Mouse (Mus musculus): ENCODE measurements around the gene Tada3.

Tada3 gene

GRCm38 (mm10) chr6:113388960-113389359 lies 11.3 kb upstream of the Tada3 start, which contains the start of gene Ttll3:
TSS of gene Ttll3 (plus strand) at chr6:113389260.
- in situ Hi-C loops (cut with MseI, MboI), result no loop called here

DNA sequence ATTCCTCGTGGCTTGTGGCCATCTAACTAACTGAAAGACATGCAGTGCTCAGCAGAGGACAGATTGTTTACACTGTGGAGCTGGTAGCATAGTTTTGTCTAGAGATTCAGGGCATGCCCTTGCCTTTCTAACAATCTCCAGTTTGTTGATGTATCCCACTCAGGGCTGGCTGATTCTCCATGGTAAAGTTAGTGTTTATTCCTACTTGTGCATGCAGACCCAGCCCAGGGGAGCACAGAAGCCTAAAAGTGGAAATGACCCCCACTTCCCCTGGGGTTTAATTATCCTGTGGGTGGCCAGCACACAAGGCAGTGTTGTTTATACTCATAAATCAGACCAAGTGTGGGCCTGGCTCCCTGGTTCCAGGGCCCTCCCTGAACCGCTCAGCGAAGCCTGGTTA lies 8.3 kb upstream of the Tada3 start:
- in situ Hi-C loops (cut with MseI, MboI), result no loop called here

- in situ Hi-C loops (cut with MseI, MboI), result no loop called here
Observed at GRCm38 (mm10) chr6:113385160-113385714, 7.6 kb upstream of the Tada3 start.

DNA sequence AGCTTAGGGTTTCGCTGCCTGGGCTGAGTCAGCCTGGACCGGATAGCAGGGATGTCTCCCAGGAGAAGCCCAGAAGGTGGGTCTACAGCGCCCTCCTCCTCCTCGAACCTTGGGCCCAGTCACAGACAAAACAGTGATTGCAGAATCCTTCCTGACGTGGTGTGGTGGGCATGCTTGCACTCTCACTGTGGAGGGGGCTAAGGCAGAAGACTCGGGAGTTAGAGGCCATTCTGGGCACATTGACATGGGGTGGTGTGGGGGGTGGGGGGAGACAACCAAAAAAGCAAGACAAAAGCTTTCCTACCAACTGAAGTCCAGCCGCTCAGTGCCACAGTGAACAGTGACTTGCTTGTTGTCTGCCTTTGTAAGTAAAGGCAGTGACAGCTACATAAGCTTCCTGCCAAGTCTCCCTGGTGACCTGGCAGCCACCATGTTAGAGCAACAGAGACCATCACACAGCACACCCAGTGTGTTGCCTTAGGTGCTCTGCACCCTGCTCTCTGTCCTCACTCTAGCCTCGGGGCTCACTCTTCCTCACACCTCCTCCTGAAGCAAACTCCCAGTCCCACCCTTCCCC lies 6.8 kb upstream of the Tada3 start:
- in situ Hi-C loops (cut with MseI, MboI), result no loop called here

DNA sequence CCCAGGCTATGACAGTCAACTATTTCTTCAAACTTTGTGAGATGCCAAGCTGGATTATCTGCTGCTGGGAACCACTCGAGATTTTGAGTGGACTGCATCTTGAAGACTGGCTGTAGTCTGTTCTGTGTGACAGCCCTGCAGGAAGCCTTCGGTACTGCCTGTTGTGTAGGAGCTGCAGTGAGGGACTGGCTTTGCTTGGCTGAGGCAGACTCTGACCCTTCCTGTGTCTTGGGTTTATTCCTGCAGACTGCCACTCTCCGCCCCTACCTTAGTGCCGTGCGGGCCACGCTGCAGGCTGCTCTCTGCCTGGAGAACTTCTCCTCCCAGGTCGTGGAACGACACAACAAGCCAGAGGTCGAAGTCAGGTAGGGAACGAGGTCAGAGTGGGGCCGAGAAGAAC lies 2.8 kb upstream of the Tada3 start:
- in situ Hi-C loops (cut with MseI, MboI), result no loop called here

DNA sequence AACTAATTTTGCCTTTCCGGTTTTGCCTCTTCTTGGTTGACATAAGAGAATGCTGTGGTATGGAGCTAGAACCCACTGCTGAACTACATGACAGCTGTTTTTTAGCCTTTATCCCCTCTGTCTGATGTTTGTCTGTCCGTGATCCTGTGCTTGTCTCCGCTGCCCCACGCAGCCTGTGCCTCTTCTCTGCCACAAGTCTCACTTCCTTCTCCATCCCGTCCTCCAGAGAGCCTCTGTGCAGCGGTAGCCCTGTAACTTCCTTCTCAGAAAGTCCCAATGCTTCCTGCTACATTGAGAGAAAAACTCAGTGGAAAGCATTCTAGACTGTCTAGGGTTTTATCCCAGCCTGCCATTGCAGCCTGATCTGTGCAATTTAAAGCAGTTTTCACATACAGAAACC lies 1.6 kb upstream of the Tada3 start:
- in situ Hi-C loops (cut with MseI, MboI), result no loop called here

GRCm38 (mm10) chr6:113377172-113377495 lies 549 bp downstream of the Tada3 start:
- in situ Hi-C loops (cut with MseI, MboI), result no loop called here

DNA sequence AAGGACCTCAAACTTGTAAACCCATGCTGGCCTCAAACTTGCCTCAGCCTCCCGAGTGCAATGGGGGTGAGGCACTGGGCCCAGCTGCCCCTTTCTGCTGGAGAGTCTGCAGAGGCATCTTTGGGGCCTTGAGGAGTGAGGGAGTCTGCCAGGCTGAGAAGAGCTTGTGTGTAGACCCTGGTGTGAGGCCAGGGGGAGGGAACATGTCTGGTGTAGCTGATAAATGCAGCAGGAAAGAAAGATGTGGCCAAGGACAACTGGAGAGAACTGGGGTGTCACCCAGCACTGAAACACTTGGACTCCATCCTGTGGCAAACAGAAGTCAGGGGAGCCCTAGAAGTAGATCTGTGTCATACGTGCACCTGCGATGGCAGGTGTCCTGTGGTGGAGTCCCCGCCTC lies 4.2 kb downstream of the Tada3 start:
- in situ Hi-C loops (cut with MseI, MboI), result no loop called here

- in situ Hi-C loops (cut with MseI, MboI), result no loop called here
Observed at GRCm38 (mm10) chr6:113370194-113370929, 7.3 kb downstream of the Tada3 start.

GRCm38 (mm10) chr6:113368577-113368976 lies 9.1 kb downstream of the Tada3 start:
- in situ Hi-C loops (cut with MseI, MboI), result no loop called here

GRCm38 (mm10) chr6:113368124-113368523 lies 9.6 kb downstream of the Tada3 start:
- in situ Hi-C loops (cut with MseI, MboI), result no loop called here

- in situ Hi-C loops (cut with MseI, MboI), result no loop called here
Observed at GRCm38 (mm10) chr6:113367574-113367973, 10.1 kb downstream of the Tada3 start.

DNA sequence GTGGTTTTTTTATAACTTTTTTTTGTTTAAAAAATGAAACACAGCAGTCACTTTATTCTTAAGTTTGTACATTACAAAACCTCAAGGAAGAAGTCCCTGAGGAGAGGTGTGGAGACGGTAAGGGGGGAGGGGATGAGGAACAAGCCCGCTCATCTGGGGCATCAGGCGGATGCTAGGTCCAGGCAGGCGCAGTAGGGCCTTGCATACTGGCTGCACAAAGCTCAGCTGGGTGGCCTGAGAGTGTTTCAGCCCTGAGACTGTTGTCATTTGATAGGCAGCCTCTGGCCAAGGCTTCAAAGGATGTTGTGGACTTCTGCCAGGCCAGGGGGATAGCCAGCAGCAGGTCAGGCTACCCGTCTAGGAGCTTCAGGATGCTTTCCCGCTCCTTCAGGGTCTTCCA lies 11.0 kb downstream of the Tada3 start:
- in situ Hi-C loops (cut with MseI, MboI), result no loop called here

DNA sequence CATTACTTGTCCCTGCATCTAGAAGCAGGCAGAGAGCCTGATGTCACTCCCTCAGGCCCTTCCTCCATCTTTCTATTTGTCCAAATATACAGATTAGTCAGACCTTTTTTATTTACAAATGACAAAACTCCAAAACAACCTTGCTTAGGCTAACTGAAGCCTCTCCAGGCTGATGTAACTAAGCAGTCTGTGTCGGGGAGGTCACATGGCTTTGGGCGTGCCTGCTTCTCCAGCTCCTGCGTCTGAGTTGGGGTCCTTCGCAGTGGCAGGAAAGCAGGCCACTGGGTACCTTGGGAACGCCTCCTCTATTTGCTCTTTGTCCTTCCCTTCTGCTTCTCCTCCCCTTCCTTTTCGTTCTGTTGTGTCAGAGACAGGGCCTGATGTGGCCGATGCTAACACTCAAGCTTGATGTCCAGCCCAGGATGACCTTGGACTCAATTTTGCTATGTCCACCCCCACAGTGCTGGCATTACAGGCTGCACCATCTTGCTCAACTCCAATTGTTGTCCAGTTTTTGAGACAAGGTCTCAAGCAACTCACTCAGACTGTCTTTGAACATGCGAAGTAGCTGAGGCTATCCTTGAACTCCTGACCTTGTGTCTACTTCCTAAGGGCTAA lies 13.1 kb downstream of the Tada3 start:
- in situ Hi-C loops (cut with MseI, MboI), result no loop called here

- in situ Hi-C loops (cut with MseI, MboI), result no loop called here
Observed at GRCm38 (mm10) chr6:113362241-113362640, 15.4 kb downstream of the Tada3 start.

DNA sequence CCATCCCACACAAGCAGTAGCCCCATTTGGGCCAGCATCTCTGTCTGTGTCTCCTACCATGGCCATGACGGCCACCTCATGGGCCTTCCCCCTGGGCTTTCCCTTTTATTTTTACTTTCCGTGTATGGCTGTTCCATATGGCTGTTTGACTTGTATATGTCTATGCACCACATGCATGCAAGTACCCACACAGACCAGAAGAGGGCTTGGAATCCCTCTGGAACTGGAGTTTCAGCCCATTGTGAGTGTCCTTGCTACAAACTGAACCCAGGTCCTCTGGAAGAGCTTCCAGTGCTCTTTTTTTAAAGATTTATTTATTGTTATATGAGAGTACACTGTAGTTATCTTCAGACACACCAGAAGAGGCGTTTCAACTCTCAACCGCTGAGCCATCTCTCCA lies 16.2 kb downstream of the Tada3 start:
- in situ Hi-C loops (cut with MseI, MboI), result no loop called here

DNA sequence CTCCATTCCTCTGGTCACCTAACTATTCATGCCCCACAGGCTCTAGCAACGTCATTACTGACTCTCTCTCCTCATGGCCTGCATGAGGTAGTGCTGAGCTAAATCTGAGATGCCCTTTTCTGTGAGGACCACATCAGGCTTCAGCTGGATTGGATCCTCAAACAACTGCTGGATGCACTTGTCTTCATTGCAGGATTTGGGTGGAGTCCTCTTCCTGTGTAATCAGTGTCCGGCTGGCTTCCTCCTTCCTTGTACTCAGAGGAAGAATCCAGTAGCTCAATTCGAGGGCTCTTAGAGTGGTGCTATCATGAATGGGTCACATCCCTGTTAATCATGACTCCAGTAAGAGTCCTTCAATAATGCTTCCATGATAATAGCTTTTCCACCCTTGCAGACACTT lies 24.0 kb downstream of the Tada3 start:
- in situ Hi-C loops (cut with MseI, MboI), result no loop called here

- in situ Hi-C loops (cut with MseI, MboI), result no loop called here
Observed at GRCm38 (mm10) chr6:113352820-113353219, 24.9 kb downstream of the Tada3 start.

DNA sequence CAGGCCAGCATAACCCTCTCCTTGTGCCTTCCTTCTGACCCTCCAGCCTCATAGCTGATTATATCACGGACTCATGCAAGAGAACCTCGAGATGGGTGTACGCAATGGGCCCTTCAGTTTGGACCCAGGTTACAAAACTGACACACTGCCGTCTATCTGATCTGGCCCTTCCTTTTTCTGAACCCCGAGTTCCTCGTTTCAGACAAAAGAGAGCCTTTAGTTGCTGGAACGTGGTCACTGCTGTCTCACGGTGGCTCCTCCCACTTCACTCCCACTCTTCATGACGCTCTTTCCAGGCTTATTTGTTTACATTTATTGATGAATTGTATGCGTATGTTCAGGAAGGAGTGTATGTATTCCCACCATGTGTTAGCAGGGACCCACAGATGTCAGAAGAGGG lies 26.0 kb downstream of the Tada3 start:
- in situ Hi-C loops (cut with MseI, MboI), result no loop called here

DNA sequence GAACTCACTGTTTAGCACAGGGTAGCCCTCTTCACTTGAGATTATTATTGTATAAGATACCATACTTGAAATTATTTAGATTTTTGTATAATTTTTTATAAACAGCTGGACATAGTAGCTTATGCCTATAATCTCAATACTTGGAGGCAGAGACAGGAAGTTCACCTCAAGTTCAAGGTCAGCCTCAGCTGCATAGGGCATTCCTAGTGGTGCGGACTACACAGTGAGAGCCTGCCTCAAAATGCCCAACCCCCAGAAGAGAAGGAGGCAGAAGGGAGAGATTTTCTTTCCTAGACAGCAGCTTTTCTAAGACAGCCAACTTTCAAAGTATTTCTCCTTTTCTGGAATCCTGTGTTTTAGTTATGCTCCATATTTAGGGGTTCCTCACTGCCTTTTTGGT lies 26.5 kb downstream of the Tada3 start:
- in situ Hi-C loops (cut with MseI, MboI), result no loop called here

DNA sequence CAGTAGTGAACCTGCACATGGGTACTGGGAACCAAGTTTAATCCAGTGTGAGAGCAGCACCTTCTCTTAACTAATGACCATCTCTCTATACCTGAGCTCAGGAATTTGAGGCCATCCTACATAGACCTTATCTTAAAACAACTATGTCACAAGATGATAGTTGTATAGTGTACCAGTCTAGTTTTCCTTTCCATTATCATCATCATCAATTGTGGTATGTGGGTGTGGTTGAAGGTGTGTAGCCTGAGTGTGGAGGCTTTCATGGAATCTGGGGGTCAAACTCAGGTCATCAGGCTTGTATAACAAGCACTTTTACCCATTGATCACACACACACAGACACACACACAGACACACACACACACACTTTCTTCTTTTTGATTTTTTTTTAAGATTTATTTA lies 27.1 kb downstream of the Tada3 start:
- in situ Hi-C loops (cut with MseI, MboI), result no loop called here

DNA sequence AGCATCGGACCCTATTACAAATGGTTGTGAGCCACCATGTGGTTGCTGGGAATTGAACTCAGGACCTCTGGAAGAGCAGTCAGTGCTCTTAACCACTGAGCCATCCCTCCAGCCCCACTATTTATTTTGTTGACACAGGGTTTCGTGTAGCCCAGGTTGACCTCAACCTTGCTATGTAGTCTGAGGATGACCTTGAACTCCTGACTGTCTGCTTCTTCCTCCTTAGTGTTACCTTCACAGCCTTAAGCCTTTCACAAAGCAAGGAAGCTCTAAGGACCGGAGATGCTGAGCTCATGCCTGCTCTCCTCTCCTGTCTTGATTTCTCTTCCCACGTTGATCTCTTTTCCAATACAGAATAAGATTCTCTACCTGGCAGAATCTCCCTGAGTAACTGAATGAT lies 30.8 kb downstream of the Tada3 start:
- in situ Hi-C loops (cut with MseI, MboI), result no loop called here

GRCm38 (mm10) chr6:113344321-113344720 lies 33.4 kb downstream of the Tada3 start:
- in situ Hi-C loops (cut with MseI, MboI), result no loop called here
